Mouse (Mus musculus): ENCODE results near the gene AC161166.1.

AC161166.1 gene

DNA sequence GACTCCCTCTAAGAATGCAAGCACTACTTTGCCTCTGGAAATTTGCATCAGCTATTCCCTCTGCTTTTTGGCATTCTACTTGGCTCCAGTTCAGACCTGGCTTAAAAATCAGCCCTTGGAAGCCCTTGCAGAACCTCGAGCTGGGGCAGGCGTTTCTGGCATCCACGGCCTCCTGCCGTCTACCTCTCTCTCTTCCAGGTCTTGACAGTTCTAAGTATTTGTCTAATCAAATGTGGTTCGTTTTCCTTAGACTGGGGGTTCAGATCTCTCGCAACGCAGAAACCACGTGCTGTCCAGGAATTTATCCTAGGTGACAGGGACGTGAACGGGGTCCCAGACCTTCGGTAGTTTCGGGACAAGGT, 5.8 kb downstream of the AC161166.1 start:
- no peak for TF ChIP-seq GATA4 (IDR thresholded peaks at IDR 0.05; ENCODE audit: insufficient replicate concordance, low read length)

DNA sequence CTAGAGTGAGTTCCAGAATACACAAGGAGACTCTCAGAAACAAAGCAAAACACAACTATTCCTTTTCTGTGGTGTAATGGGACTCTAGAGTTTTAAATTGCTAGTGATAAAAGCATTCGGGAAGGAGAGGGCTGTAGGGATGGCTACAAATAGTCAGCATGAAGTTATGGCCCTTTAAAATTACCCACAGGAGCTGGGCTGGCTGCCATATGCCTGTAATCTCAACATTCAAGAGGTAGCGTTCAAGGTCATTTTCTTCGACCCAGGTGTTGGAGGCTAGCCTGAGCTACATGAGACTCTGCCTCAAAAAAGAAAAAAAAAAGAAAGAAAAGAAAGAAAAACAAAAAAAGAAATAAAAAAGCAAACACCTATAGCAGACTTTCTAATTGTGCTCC, 6.2 kb downstream of the AC161166.1 start:
- no peak for TF ChIP-seq GATA4 (IDR thresholded peaks at IDR 0.05; ENCODE audit: insufficient replicate concordance, low read length)

DNA sequence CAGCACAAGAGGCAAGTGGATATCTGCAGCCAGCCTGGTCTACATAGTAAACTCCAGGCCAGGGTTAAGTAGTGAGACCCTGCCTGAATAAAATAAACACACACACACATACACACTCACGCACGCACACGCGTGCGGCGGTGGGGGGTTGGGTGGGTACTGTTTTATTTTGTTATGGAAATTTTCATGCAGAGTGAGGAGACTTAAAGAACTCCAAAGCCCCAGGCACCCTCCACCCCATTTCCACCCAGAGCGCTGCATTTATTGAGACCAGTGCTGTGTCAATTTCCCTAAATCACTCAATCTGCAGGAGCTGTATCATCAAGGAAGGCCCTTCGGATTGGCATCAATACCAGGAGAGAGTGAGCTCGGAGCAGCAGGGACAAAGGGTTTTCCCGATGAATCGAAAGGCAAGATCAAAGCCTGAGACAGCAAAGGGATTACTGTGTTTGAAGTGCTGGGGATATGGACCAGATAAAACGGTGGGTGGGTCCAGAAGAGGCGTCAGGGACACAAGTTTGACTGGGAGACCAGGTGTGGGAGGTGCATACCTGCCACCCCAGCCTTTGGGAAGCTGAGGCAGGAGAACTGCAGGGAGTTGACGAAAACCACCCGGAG, 6.7 kb downstream of the AC161166.1 start:
- no peak for TF ChIP-seq GATA4 (IDR thresholded peaks at IDR 0.05; ENCODE audit: insufficient replicate concordance, low read length)

DNA sequence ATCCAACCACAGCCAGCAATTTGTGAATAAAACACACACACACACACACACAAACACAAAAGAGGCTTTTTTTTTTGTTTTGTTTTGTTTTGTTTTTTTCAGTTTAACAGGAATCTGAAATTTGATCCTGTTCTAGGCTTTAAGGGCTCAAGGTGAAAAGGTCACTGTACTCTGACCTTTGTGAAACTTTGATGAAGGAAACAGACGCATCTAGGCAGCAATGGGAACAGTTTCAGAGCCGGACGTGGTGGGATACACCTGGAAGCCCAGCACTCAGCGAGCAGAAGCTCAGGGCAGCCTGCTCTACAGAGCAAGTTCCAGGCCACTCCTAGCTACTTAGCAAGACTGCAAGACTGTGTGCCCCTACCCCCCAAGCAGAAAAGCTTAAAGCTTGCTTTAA, 7.4 kb downstream of the AC161166.1 start:
- TF ChIP-seq GATA4 (IDR thresholded peaks at IDR 0.05; ENCODE audit: insufficient replicate concordance, low read length), result no peak

DNA sequence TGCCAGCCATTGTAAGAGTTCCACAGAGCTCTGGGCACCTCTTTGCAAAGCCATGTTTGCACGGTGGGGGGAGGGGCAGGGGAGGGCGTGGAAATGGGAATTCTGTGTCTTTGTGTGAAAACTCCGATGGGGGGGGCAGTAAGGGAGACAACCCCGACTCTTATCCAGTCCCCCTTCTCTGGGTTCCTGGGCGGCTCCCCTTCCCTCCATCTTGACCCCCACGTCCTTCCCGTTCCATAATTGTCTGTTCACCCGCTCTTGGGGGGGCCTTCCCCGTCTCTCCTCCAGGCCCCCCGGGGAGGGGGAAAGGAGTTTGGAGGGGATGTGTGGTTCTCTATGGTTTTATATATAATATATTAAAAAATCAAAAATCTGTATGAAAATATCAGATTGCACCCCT, 8.3 kb downstream of the AC161166.1 start:
- no peak for TF ChIP-seq GATA4 (IDR thresholded peaks at IDR 0.05; ENCODE audit: insufficient replicate concordance, low read length)

DNA sequence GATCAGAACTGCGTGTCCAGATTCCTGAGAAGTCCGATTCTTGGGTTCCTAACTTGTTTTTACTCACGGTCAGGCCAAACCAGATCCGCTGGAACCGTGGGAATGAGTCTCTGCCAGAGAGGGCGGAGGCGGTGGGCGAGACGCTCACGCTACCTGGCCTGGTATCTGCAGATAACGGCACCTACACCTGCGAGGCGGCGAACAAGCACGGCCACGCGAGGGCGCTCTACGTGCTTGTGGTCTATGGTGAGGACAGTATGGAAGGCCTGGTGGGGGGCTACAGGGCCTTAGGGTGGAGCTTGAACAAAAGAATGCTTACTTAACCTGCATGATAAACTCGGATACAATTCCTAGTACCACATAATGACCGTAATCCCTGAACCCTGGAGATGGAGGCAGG, 10.8 kb downstream of the AC161166.1 start:
- no peak for TF ChIP-seq GATA4 (IDR thresholded peaks at IDR 0.05; ENCODE audit: insufficient replicate concordance, low read length)

DNA sequence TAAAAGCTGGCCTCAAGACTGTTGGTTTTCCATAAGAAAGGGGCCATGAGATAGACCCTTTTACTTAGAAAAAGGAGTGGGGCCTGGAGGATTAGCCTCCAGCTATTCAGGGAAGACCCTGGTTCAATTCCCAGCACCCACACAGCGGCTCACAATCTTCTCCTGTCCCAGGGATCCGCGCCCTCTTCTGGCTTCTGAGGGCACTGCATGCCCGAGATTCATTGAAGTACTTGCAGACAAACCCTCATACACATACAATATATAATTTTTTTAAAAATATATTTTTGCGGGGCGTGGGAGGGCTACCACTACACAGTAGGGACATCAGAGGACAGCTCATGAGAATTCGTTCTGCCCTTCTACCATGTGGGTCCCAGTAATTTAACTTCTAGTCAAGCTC, 11.3 kb downstream of the AC161166.1 start:
- TF ChIP-seq GATA4 (IDR thresholded peaks at IDR 0.05; ENCODE audit: insufficient replicate concordance, low read length), result no peak

DNA sequence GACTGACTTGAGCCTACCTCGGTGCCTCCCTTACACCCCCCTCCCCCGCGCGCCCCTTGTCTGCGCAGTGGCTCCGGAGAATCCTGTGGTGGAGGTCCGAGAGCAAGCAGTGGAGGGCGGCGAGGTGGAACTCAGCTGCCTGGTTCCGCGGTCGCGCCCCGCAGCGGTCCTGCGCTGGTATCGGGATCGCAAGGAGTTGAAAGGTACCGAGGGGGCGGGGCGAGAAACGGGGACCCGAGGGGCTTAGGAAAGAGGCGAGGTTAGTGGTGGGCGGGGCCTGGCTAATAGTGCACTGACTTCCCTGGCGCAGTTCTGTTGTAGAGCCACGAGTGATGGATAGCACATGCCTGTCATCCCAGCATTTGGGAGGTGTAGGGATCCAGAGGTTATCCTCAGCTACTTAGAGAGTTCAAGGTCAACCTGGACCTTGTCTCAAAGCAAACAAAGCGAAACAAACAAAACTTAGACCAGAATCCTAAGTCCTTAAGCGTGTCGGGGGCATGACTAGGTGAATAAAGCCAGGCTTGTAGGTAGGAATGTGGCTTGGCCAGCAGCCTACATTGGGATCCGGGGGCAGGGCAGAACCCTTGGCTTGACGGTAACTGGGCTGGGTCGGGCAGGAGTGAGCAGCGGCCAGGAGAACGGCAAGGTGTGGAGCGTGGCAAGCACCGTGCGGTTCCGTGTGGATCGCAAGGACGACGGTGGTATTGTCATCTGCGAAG, 12.2 kb downstream of the AC161166.1 start:
- TF ChIP-seq GATA4 (IDR thresholded peaks at IDR 0.05; ENCODE audit: insufficient replicate concordance, low read length), result no peak

DNA sequence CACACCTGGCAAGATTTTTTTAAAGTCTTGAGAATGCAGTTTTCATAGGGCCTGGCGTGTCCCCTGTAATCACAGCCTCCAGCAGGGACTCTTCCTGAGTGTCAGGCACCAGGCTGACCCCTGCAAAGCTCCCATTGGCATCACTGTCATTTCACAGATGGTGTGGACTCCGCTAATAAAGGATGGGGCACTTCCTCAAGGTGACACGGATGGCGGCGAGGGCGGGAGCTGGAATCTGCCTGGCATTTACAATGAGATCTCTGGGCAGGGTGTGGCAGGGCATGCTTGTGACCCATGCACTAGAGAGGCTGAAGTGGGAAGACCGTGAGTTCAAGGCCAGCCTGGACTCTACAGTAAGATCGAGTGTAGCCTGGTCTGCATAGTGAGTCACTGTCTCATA, 24.0 kb downstream of the AC161166.1 start:
- no peak for TF ChIP-seq GATA4 (IDR thresholded peaks at IDR 0.05; ENCODE audit: insufficient replicate concordance, low read length)

DNA sequence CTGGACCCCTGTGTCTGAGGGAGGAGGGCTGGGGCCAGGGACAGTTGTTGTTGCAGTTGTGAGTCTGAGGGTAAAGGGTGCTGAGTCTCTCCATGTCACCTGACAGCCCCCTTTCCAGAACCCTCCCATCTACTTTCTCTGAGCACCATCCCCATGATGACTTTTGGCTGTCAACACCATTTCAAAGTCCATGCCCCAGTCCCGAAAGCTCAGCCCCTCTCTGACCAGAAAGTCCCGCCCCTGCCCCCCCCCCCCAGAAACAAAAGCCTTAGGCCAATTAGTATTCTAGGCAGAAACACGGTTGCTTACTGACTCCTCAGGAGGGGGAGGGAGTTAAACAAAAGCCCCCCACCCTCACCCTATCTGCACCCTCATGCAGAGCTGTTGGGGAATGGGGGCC, 24.9 kb downstream of the AC161166.1 start:
- no peak for TF ChIP-seq GATA4 (IDR thresholded peaks at IDR 0.05; ENCODE audit: insufficient replicate concordance, low read length)

DNA sequence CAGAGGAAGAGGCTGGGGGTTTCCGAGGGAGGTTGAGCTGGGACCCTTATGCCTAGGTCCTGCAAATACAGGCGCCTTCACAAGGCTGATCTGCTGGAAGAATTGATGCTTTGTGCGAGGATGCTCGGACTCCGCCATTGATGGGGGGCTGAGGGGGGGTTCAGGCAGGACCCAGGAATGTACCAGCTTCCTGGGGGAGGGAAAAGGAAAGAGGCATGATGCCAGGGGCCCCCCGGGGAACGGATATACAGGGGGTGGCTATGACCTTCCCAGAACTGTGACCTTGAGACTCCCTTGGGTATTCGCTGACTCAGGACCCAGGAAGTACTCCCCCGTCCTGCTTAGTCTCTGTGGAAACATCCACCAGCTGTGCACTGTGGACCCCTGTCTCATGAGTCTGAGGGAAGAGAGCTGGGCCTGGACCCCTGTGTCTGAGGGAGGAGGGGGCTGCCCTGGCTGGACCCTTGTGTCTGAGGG, 25.6 kb downstream of the AC161166.1 start:
- TF ChIP-seq GATA4 (IDR thresholded peaks at IDR 0.05; ENCODE audit: insufficient replicate concordance, low read length), result no peak

DNA sequence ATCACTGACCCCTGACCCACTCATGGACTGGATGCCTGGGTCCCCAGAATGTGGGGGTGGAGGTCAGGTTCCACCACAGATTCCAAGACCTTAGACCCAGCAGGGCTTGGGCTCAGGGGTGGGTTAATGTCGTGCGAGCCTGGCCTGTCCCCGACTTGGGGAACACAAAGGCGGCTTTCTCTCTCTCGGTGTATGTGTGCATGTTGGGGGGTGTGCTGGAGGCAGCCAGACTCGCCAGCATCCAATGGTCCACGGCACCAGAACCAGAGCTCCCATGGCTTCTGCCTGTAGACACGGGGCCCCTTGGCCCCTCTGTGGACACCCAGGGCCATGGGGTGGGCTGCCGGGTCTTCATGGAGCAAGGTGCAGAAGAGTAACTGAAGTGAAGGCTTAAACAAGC, 26.8 kb downstream of the AC161166.1 start:
- TF ChIP-seq GATA4 (IDR thresholded peaks at IDR 0.05; ENCODE audit: insufficient replicate concordance, low read length), result no peak

DNA sequence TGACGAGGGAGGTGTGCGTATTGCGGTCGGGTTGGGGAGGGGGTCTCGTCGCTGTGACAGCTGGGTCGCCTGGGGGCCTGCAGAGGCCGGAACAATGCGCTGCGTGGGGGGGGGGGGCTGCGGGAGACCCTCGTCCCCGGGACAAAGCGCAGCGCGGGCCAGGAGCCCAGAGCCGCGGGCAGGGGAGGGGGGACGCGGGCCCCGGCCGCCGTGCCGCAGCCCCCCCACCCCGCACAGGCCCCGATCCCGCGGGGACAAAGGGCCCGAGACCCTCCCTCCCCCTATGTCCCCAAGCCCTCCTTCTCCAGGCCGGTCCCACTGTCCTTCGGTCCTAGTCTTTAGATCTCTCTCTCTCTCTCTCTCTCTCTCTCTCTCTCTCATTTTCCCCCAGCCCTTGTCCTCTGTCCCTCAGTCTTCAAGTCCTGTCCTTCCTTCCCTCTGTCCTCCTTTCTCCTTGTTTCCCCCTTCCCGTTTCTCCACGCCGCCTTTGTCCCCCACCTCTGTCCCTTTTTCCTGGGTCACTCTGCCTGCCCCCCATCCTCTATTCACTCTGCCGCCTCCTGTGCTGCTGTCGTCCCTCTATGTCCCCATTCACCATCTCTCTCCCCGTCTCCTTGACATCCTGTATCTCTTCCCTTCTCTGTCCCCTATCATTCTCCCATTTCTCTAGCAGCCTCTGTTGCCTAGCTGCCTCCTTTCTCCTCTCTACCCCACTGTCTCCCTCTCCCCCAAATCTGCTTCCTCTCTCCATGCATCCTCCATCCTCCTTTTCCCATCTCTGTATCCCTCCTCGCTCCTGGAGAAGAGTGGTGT, 29.8 kb downstream of the AC161166.1 start:
- TF ChIP-seq GATA4 (IDR thresholded peaks at IDR 0.05; ENCODE audit: insufficient replicate concordance, low read length), result no peak

DNA sequence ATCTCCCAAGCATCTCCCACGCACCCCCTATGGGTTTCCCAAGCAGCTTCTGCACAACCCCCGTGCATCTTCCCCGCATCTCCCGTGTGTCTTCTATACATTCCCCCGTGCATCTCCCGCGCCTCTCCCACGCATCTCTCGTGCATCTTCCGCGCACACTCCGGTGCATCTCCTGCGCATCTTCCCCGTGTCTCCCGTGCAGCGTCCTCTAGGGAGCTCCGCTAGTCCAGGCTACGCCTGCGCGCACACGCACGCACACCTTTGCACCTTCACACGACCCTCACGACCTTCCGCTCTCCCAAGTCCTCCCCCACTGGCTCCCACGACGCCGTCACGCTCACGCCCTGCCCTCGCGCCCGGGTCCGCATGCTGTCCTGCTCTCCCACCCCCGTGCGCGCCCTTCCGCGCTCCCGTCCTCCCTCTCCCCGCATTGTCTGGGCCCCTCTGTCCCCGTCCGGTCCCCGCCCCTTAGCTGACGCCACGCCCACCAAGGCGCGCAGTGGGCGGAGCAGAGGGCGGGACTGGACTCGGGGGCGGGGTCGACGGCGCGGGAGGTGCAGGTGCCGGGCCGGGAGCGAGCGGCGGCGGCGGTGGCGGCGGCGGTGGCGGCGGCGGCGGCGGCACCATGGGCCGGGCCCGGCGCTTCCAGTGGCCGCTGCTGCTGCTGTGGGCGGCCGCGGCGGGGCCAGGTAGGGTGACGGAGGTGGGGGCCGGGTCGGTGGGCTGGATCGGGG, 30.6 kb downstream of the AC161166.1 start, which contains the start of gene Cadm4:
Gene Cadm4, plus strand, starts transcription at position 550 of the 734 bp plus-strand sequence.
- no peak for TF ChIP-seq GATA4 (IDR thresholded peaks at IDR 0.05; ENCODE audit: insufficient replicate concordance, low read length)

DNA sequence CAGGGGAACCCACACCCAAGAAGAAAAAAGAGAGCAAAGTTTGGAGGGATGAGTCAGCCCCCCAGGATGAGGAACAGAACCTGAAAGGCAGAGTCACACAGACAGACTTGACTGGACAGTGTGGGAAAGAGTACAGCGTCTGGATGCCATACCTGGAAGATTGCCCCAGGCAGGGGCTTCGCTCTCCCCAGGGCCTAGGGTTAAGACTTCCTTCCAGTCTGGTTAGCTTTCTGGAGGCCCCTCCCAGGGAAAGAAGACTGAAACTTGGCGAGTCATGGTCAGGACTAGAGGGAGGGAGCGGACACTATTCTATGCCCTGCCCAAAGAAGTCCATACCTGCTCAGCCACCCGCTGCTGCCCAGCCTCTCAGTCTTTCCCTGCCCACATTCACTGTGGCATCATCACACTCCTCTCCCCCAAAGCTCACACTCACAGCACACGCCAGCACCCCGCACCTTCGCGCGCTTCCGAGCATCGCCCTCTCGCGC, 31.2 kb downstream of the AC161166.1 start:
- TF ChIP-seq GATA4 (IDR thresholded peaks at IDR 0.05; ENCODE audit: insufficient replicate concordance, low read length), result no peak
